Mouse (Mus musculus) brain, embryonic 18.5 days (tissue): ENCODE data around the gene Myo15b.
"Not testable (repeated sequence)": the region's sequence is repeated elsewhere in the genome, so short reads cannot be mapped to it uniquely, and the experiment has no call there.

ENCODE experiments used
- DNase-seq: peaks from one replicate; pipeline ENCODE4 v3.0.0-alpha.2; 2012; ENCODE audit warnings: low read depth, low spot score

Myo15b gene

DNA sequence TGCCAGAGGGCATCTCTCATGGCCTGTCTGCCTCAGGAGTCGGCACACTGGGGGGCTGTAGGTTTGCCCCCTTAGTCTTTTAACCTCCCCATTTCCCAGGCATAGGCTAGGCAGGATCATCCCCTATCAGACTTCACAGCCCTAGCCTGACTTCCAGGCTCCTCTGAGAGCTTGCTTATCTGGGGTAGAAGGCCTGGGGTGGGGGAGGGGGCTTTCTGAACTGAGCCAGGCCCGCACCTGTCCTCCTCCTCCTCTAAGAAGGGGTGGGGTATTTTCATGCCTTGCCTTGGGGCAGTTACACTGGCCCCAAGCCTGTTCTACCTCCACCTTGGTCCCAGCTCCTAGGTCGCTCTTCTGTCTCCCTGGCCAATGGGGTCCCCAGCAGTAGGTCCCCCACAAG is 26.7 kb upstream of the Myo15b start:
- no peak for DNase-seq

- DNase-seq: no peak
These were observed 26.1 kb upstream of the Myo15b start for GRCm38 (mm10) chr11:115832064-115832463.

GRCm38 (mm10) chr11:115832523-115832922 is 25.7 kb upstream of the Myo15b start:
- no peak for DNase-seq

- no peak for DNase-seq
These were observed 25.1 kb upstream of the Myo15b start for GRCm38 (mm10) chr11:115833021-115833513.

- no peak for DNase-seq
These were observed 24.2 kb upstream of the Myo15b start for GRCm38 (mm10) chr11:115834033-115834432.

DNA sequence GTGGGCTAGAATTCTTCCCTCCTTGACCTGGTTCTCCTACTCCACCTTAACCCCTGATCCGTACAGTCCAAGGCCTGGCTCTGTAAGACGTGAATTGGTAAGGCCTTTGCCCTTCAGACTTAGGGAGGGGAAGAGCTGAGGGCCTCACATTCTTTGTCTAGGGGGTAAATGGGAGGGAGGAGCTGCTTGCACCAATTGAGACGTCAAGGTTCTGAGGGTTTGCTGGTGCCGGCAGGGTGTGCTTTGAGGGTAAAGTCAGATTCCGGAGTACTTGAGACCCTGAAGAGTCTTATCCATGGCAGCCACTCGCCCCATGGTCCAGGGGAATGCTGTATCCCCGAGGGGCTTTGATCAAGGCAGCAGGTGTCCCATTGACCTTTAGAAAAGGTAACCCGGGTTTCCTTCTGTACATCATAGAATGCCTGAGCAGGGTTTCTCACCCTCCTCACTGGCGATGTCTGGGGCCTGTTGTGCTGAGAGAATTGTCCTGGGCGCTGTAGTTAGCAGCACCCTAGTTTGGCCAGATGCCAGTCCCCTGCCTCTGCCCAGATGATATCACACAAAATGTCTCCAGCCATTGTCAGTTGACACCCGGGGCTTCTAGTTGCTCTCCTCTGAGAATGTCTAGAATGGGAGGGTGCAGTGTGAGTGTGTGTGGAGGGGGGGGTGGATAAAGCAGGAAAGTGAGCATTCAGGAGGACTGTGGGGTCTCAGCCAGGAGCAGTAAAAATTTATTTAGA is 21.4 kb upstream of the Myo15b start:
- no peak for DNase-seq

DNA sequence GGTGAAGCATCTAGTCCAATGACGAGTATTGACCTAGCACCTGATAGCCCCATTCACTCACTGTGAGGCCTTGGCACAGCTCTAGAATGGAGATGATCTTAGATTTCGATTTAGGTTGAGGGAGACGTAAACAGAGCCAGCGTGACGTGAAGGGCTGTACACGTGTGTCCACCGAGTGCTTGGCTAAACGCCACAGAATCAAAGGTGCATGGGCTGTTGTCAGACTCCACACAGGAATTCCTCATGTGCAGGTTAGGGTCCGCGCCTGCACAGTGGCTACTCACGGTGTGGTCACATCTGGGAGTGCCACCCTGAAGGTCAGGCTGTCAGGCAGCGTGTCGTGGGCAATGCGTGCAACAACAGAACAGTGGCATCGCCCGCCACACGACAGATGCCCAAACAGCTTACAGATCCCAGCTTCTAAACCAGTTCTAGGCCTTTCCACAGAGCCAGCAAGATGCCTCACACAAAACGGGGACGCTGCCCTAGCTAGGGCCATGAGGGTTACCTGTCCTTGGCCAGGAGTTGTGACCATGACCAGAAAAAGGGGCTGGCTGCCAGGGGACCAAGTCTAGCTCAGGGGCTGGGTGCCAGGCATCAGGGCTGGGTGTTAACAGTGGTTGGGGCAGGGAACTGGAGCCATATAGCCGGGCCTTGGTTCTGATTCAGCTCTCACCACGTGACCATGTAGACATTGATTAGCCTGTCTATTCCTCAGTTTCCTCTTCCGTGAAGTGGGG is 20.4 kb upstream of the Myo15b start:
- no peak for DNase-seq

DNA sequence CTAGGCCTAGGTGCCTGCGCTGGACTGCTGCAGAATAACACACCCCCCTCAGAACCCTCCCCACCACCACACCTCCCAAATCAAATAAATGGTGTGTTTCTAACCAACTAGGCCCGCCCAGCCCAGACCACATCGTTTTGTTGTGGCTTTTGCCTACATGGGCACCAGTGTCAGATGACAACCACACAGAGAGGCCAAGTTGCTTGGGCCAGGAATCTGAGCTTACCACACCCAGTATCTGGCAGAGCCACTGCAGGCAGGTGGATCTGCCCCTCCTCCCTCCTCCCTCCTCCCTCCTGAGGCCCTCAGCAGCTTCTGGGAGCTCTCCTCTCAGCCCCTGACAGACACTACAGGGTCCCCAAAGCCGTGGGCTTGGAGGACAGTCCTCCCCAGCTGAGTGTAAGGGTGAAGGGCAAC is 19.3 kb upstream of the Myo15b start:
- no peak for DNase-seq

DNA sequence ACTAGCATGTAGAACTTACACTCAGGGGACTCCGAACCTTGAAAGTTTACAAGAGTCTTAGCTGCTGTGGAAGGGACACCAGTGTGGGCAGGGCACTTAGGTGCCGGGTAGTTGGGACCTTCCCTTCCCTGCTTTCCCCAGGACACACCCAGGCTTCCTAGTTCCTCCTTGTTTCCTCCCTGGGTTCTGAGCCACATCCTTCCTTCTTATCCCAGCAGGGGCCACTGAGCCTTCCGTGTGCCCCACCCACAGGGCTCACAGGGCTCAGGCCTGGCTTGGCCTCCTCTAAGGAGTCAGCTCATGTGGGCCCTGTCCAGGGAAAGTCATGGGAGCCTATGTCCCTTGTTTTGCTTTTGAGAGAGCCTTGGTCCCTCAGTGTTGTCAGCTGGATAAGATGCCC is 18.5 kb upstream of the Myo15b start:
- DNase-seq: no peak

- no peak for DNase-seq
These were observed 17.2 kb upstream of the Myo15b start for GRCm38 (mm10) chr11:115841044-115841443.

- DNase-seq: no peak
These were observed 16.1 kb upstream of the Myo15b start for GRCm38 (mm10) chr11:115841961-115842550.

GRCm38 (mm10) chr11:115843141-115843890 is 14.9 kb upstream of the Myo15b start:
- DNase-seq: no peak

GRCm38 (mm10) chr11:115843891-115844239 is 14.3 kb upstream of the Myo15b start:
- no peak for DNase-seq

DNA sequence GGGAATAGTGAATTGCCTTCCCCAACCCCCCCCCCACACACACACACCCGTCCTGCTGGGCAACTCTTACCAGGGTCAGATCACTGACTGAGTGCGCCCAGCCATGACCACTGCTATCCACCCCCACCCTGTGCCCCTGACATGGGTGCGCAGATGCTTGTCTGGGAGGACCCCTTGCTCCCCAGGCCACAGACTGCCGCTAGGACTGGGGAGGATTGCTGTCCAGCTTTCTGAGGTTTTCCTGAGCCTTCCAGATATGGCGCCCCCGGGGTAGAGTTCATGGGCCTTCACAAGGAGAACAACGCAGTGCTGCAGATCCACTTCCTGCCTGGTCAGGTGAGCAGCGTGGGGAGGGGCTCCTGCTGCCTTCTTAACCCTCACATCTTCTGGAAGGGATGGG is 14.0 kb upstream of the Myo15b start:
- no peak for DNase-seq

GRCm38 (mm10) chr11:115845819-115846218 is 12.4 kb upstream of the Myo15b start:
- DNase-seq: no peak

GRCm38 (mm10) chr11:115854674-115855073 is 3.5 kb upstream of the Myo15b start:
- DNase-seq: no peak

GRCm38 (mm10) chr11:115857146-115857545 is 1.1 kb upstream of the Myo15b start:
- DNase-seq: not testable (repeated sequence)

DNA sequence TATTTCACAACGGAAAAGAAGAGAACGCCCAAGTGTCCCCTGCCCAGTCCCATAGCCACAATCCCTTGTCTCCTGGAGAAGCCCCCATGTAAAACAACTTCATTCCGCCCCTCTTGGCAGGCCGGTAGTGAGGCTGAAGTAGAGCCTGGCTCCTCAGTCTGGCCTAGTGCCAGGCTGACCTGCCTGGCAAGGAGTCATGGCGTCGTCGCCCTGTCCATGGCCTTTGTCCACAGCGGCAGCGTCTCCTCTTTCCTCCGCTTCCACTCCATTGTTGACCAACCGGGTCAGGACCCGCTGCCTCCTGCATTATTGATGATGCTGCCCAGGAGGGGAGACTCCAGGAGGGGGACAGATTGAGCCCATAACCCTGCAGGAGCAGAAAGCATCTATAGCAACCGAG is 270 bp upstream of the Myo15b start:
- no peak for DNase-seq

DNA sequence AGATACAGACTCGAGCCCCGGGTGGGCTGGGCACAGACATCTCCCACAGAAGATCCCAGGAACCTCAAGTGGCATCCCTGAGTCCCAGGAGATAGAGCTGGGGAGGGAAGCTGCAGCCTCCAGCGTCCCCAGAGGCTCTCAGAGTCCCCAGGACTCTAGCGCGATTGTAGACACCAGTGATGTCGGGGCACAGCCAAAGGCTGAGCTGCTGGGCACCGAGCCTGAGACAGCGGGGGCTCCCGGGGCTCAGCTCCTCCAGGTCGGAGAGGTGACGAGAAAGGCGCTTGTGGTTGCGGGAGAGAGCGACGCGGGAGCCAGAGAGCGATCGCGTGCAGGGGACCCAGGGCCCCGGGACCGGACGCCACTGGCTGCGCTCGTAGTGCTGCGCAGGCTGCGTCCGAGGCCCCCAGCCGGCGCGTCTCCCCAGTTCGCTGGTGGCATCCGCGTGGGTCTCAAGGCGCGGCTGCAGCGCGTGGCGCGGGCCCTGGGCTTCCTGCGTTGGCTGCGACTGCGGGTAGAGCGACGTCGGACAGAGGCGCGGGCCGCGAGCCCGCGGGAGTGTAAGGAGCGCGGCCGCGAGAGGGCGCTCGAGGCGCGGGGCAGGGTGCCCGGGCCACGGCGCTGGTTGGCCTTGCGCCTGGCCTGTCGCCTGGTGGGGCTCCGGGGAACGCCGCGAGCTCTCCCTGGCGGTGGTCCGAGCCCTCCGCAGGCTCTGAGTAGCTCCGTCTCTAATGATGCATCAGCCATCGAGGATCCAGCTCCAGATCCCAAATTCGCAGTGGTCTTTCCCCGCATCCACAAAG is 1.1 kb downstream of the Myo15b start:
- DNase-seq: peak; percentile 34

- DNase-seq: no peak
These were observed 5.7 kb downstream of the Myo15b start for GRCm38 (mm10) chr11:115863895-115864294.

DNA sequence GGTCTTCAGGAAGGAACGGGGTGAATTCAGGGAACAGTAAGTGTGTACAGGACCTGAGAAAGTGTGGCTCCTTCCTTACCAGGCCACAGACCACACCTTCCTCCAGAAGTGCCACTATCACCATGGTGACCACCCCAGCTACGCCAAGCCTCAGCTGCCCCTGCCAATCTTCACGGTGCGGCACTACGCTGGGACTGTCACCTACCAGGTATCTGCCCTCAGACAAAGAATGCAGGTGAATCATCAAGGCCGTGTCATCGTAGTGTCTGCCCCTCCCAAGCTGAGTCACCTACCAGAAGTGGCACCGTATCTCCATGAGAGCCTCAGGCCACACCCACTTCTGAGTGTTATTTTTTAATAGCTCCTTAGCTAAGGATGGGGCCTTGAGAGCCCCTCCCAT is 11.2 kb downstream of the Myo15b start:
- DNase-seq: no peak
